Mouse (Mus musculus): Measurements from ENCODE around the gene Itgal.

- TF ChIP-seq CTCF (IDR thresholded peaks at IDR 0.05; ENCODE audit: low read depth, low read length) (no peak), POLR2A (IDR thresholded peaks at IDR 0.05; ENCODE audit: extremely low read depth, insufficient read depth, low read length) (no peak)
Observed at GRCm38 (mm10) chr7:127313912-127314311, 17.9 kb downstream of the Itgal start.
